Mouse (Mus musculus) cortical plate, adult 2 months (tissue): ENCODE results near the gene Phf5a. TPM values are rescaled to one million over a fixed set of nuclear protein-coding genes. Genes with fewer than 3 reads are reported as not detected.

Source experiments
- H3K27ac ChIP-seq: fragments of 200-500 bp; 2 replicates; pipeline ENCODE4 v1.5.1; 2012; ENCODE audit warnings: low read length, control low read depth, inconsistent platforms; ENCODE audit not compliant: insufficient read depth
- H3K4me1 ChIP-seq: fragments of 200-500 bp; 2 replicates; pipeline ENCODE4 v1.6.1; 2011; ENCODE audit warnings: low read length; ENCODE audit not compliant: control insufficient read depth, insufficient read depth
- H3K4me3 ChIP-seq: fragments of 200-500 bp; 2 replicates; pipeline ENCODE4 v1.5.1; 2011; ENCODE audit warnings: mild to moderate bottlenecking, low read length, control low read depth; ENCODE audit not compliant: insufficient read depth
- CTCF ChIP-seq: fragments of 200-500 bp; IDR thresholded peaks from 2 replicates; pipeline ENCODE4 v1.5.1; 2011; ENCODE audit warnings: mild to moderate bottlenecking, control low read depth, low read length; ENCODE audit not compliant: insufficient read depth; ENCODE audit errors: extremely low read depth
- POLR2A ChIP-seq: fragments of 200-500 bp; IDR thresholded peaks from 2 replicates; pipeline ENCODE4 v1.6.1; 2011; ENCODE audit warnings: mild to moderate bottlenecking, low read length, control low read depth; ENCODE audit not compliant: insufficient read depth; ENCODE audit errors: extremely low read depth
- polyA plus RNA-seq: library from polyadenylated mRNA; depleted of rRNA; stranded (reverse); fragments of >200 nt; gene quantifications from 2 replicates; pipeline ENCODE4 v1.2.3, GENCODE M21; 2012

Phf5a gene
- polyA plus RNA-seq, 1 experiment, result 53.3 TPM

- H3K4me3 ChIP-seq, result peak overlapping the region; percentile 84
- H3K4me1 ChIP-seq, result 0 out of 2 replicates have a peak, but pooled peaks cover 2% of the 10 kb centered on the region
- no peak for TF ChIP-seq CTCF
- no peak for TF ChIP-seq POLR2A
- H3K27ac ChIP-seq, result peak overlapping the region; percentile 95
These were observed 12.1 kb downstream of the Phf5a start for GRCm38 (mm10) chr15:81859330-81860255.

- no peak for TF ChIP-seq CTCF
- no peak for TF ChIP-seq POLR2A
- Histone ChIP-seq H3K4me3 (peak within 1 kb of the TSS; percentile 84), H3K4me1 (0 out of 2 replicates have a peak, but pooled peaks cover 2% of the 10 kb centered on the region), H3K27ac (peak within 1 kb of the TSS; percentile 95)
These were observed 13.0 kb downstream of the Phf5a start, which contains the start of gene Tob2 for GRCm38 (mm10) chr15:81858517-81859329. Tob2 (minus strand) TSS chr15:81858796.

GRCm38 (mm10) chr15:81858138-81858516 lies 13.6 kb downstream of the Phf5a start:
- Histone ChIP-seq H3K4me1 (0 out of 2 replicates have a peak, but pooled peaks cover 2% of the 10 kb centered on the region), H3K4me3 (peak overlapping the region; percentile 84), H3K27ac (peak overlapping the region; percentile 95)
- no peak for TF ChIP-seq CTCF
- TF ChIP-seq POLR2A, result peak; percentile 99

GRCm38 (mm10) chr15:81857724-81858116 lies 14.0 kb downstream of the Phf5a start:
- TF ChIP-seq CTCF, result no peak
- no peak for TF ChIP-seq POLR2A
- Histone ChIP-seq H3K4me3 (peak overlapping the region; percentile 84), H3K27ac (peak overlapping the region; percentile 95)

GRCm38 (mm10) chr15:81856938-81857723 lies 14.6 kb downstream of the Phf5a start:
- H3K4me1 ChIP-seq, result 0 out of 2 replicates have a peak, but pooled peaks cover 2% of the 10 kb centered on the region
- H3K4me3 ChIP-seq, result peak overlapping the region; percentile 84
- H3K27ac ChIP-seq, result peak overlapping the region; percentile 95
- TF ChIP-seq POLR2A, result no peak
- no peak for TF ChIP-seq CTCF

More at GRCm38 (mm10) chr15:81857724-81858116, 14.0 kb downstream of the Phf5a start:
- 0 out of 2 replicates have a peak, but pooled peaks cover 2% of the 10 kb centered on the region for H3K4me1 ChIP-seq

- no peak for TF ChIP-seq CTCF
- TF ChIP-seq POLR2A, result peak; percentile 50
- peak overlapping the region; percentile 42 for H3K27ac ChIP-seq
- H3K4me1 ChIP-seq, result 0 out of 2 replicates have a peak, but pooled peaks cover 2% of the 10 kb centered on the region
- peak overlapping the region; percentile 84 for H3K4me3 ChIP-seq
These were observed 15.5 kb downstream of the Phf5a start for GRCm38 (mm10) chr15:81856030-81856790.

- Histone ChIP-seq H3K4me3 (no peak overlapping the region), H3K4me1 (0 out of 2 replicates have a peak, but pooled peaks cover 2% of the 10 kb centered on the region), H3K27ac (no peak overlapping the region)
- TF ChIP-seq CTCF, result no peak
- TF ChIP-seq POLR2A, result no peak
These were observed 18.6 kb downstream of the Phf5a start for GRCm38 (mm10) chr15:81853081-81853480.

GRCm38 (mm10) chr15:81852411-81853000 lies 19.2 kb downstream of the Phf5a start:
- Histone ChIP-seq H3K4me1 (0 out of 2 replicates have a peak, but pooled peaks cover 2% of the 10 kb centered on the region), H3K27ac (no peak overlapping the region), H3K4me3 (no peak overlapping the region)
- TF ChIP-seq CTCF (no peak), POLR2A (no peak)
